9 mouse cellular contexts compared by ENCODE assay signal in genomic region chr2:20777931-20778330, GRCm38 (mm10).
DNase-seq lines count a peak whose midpoint lies in the region; ATAC-seq lines count a peak whose summit lies in the region.
"Had no signal": no experiment of that assay in that cellular context is flagged by ENCODE, and none has a peak within 500 bp of the region (broad histone marks: within the 10 kb centered on the region; RNA-seq: fewer than 3 reads in every experiment).

No protein-coding gene starts in this region.

- H3K9me3 ChIP-seq in heart, embryonic 12.5 days (replicated peaks): no peaks in the 10 kb centered on the region
- H3K9me3 ChIP-seq in forebrain, embryonic 13.5 days (replicated peaks): no peaks in the 10 kb centered on the region
- H3K9me3 ChIP-seq: stomach, embryonic 15.5 days had no signal

- no peaks in the 10 kb centered on the region for H3K4me1 ChIP-seq in heart, embryonic 12.5 days (replicated peaks)
- H3K4me1 ChIP-seq in forebrain, embryonic 13.5 days: no peaks in the 10 kb centered on the region
- H3K4me1 ChIP-seq: stomach, embryonic 15.5 days had no signal

- H3K27ac ChIP-seq in heart, embryonic 12.5 days (ENCODE audit: poor library complexity, severe bottlenecking): no peak overlapping the region
- H3K27ac ChIP-seq in forebrain, embryonic 13.5 days: no peak overlapping the region
- H3K27ac ChIP-seq: stomach, embryonic 15.5 days had no signal

- peak; percentile 41 for DNase-seq in heart, adult 11 months
- peak; percentile 27 for DNase-seq in ovary, postnatal 14 days (ENCODE audit: low spot score)
- no peak for DNase-seq in ovary, postnatal 10 days (ENCODE audit: low spot score)
- DNase-seq in forelimb bud, embryonic 11.5 days (ENCODE audit: low read depth, low spot score): peak; percentile 8
- DNase-seq in lung, postnatal 14 days: peak; percentile 5
- DNase-seq in T-cell, adult 2 months (ENCODE audit: low spot score): no peak

- no peak overlapping the region for H3K4me2 ChIP-seq in heart, embryonic 12.5 days
- H3K4me2 ChIP-seq in forebrain, embryonic 13.5 days: no peak overlapping the region
- H3K4me2 ChIP-seq: stomach, embryonic 15.5 days had no signal

- H3K27me3 ChIP-seq in heart, embryonic 12.5 days (replicated peaks): no peaks in the 10 kb centered on the region
- H3K27me3 ChIP-seq in forebrain, embryonic 13.5 days: no peaks in the 10 kb centered on the region
- H3K27me3 ChIP-seq: stomach, embryonic 15.5 days had no signal

- H3K9ac ChIP-seq in heart, embryonic 12.5 days: no peak overlapping the region
- no peak overlapping the region for H3K9ac ChIP-seq in forebrain, embryonic 13.5 days
- H3K9ac ChIP-seq: stomach, embryonic 15.5 days had no signal

- 0 out of 2 replicates have a peak, but pooled peaks cover 2% of the 10 kb centered on the region for H3K36me3 ChIP-seq in heart, embryonic 12.5 days
- peaks cover 3% of the 10 kb centered on the region for H3K36me3 ChIP-seq in forebrain, embryonic 13.5 days (ENCODE audit: poor library complexity, severe bottlenecking)

- no peak for ATAC-seq in heart, embryonic 12.5 days (ENCODE audit: insufficient number of reproducible peaks, low FRiP score)
- no peak for ATAC-seq in forebrain, embryonic 13.5 days

- WGBS in heart, embryonic 12.5 days: 75% methylated on average over 6 of the region's 6 CpGs
- WGBS in forebrain, embryonic 13.5 days: 76% methylated on average over 6 of the region's 6 CpGs

- H3K4me3 ChIP-seq in heart, embryonic 12.5 days: no peak overlapping the region
- no peak overlapping the region for H3K4me3 ChIP-seq in forebrain, embryonic 13.5 days
- H3K4me3 ChIP-seq: stomach, embryonic 15.5 days had no signal

Comparison
In these comparisons a context has a peak if more than half of its experiments do, and no peak if none do; other contexts are left out.
1. DNase-seq: peak in heart, adult 11 months (single experiment), ovary, postnatal 14 days (single experiment), forelimb bud, embryonic 11.5 days (single experiment) and lung, postnatal 14 days (single experiment); none in ovary, postnatal 10 days (single experiment) and T-cell, adult 2 months (single experiment).